Mouse (Mus musculus): ENCODE measurements around the gene Kcnj9. TPM values are rescaled to one million over a fixed set of nuclear protein-coding genes. Genes with fewer than 3 reads are reported as not detected.

The Kcnj9 gene
- polyA plus RNA-seq, 1 experiment from 2014 or later, result 7.8 TPM

- Histone ChIP-seq H3K4me2 (ENCODE audit: low read length) (no peak overlapping the region), H3K27ac (ENCODE audit: low read length) (no peak overlapping the region), H3K27me3 (ENCODE audit: control insufficient read depth, insufficient read depth, low read depth, low read length) (no peaks in the 10 kb centered on the region; the same call in 1 of the 2 replicates), H3K36me3 (ENCODE audit: control insufficient read depth, insufficient read depth, low read length) (no peaks in the 10 kb centered on the region), H3K9ac (ENCODE audit: low read depth, low read length) (no peak overlapping the region), H3K4me3 (ENCODE audit: low read depth, low read length) (no peak overlapping the region), H3K4me1 (ENCODE audit: control insufficient read depth, insufficient read depth, low read length) (peaks cover 17% of the 10 kb centered on the region), H3K9me3 (replicated peaks; ENCODE audit: control insufficient read depth, low read length, poor library complexity, severe bottlenecking) (no peaks in the 10 kb centered on the region)
- WGBS, result 88% methylated on average over 16 of the region's 16 CpGs
- ATAC-seq, result no peak
These were observed 1.7 kb downstream of the Kcnj9 start for GRCm38 (mm10) chr1:172327206-172328001.

- ATAC-seq, result no peak
- no peak overlapping the region for H3K27ac ChIP-seq (ENCODE audit: low read length)
These were observed 2.4 kb downstream of the Kcnj9 start for GRCm38 (mm10) chr1:172326684-172327083.

GRCm38 (mm10) chr1:172325680-172326535 lies 3.2 kb downstream of the Kcnj9 start:
- Histone ChIP-seq H3K27me3 (ENCODE audit: control insufficient read depth, insufficient read depth, low read depth, low read length) (no peaks in the 10 kb centered on the region; the same call in 1 of the 2 replicates), H3K36me3 (ENCODE audit: control insufficient read depth, insufficient read depth, low read length) (no peaks in the 10 kb centered on the region), H3K27ac (ENCODE audit: low read length) (no peak overlapping the region), H3K4me1 (ENCODE audit: control insufficient read depth, insufficient read depth, low read length) (peaks cover 17% of the 10 kb centered on the region), H3K9me3 (replicated peaks; ENCODE audit: control insufficient read depth, low read length, poor library complexity, severe bottlenecking) (no peaks in the 10 kb centered on the region), H3K4me3 (ENCODE audit: low read depth, low read length) (peak overlapping the region; percentile 37), H3K9ac (ENCODE audit: low read depth, low read length) (peak overlapping the region; percentile 45), H3K4me2 (ENCODE audit: low read length) (peak overlapping the region; percentile 53)
- peak; percentile 60 for ATAC-seq
- 20% methylated on average over 94 of the region's 94 CpGs for WGBS

More at GRCm38 (mm10) chr1:172326684-172327083, 2.4 kb downstream of the Kcnj9 start:
- no peaks in the 10 kb centered on the region for H3K9me3 ChIP-seq (replicated peaks; ENCODE audit: control insufficient read depth, low read length, poor library complexity, severe bottlenecking)
- H3K36me3 ChIP-seq (ENCODE audit: control insufficient read depth, insufficient read depth, low read length), result no peaks in the 10 kb centered on the region
- peak overlapping the region; percentile 37 for H3K4me3 ChIP-seq (ENCODE audit: low read depth, low read length)
- no peaks in the 10 kb centered on the region; the same call in 1 of the 2 replicates for H3K27me3 ChIP-seq (ENCODE audit: control insufficient read depth, insufficient read depth, low read depth, low read length)
- WGBS, result 61% methylated on average over 11 of the region's 11 CpGs
- no peak overlapping the region for H3K9ac ChIP-seq (ENCODE audit: low read depth, low read length)
- peaks cover 17% of the 10 kb centered on the region for H3K4me1 ChIP-seq (ENCODE audit: control insufficient read depth, insufficient read depth, low read length)
- H3K4me2 ChIP-seq (ENCODE audit: low read length), result peak overlapping the region; percentile 53

GRCm38 (mm10) chr1:172324725-172325124 lies 4.4 kb downstream of the Kcnj9 start:
- no peaks in the 10 kb centered on the region for H3K9me3 ChIP-seq (replicated peaks; ENCODE audit: control insufficient read depth, low read length, poor library complexity, severe bottlenecking)
- H3K9ac ChIP-seq (ENCODE audit: low read depth, low read length), result no peak overlapping the region
- H3K4me3 ChIP-seq (ENCODE audit: low read depth, low read length), result no peak overlapping the region
- no peak for ATAC-seq
- peaks cover 15% of the 10 kb centered on the region for H3K4me1 ChIP-seq (ENCODE audit: control insufficient read depth, insufficient read depth, low read length)
- no peaks in the 10 kb centered on the region; the same call in 1 of the 2 replicates for H3K27me3 ChIP-seq (ENCODE audit: control insufficient read depth, insufficient read depth, low read depth, low read length)
- no peaks in the 10 kb centered on the region for H3K36me3 ChIP-seq (ENCODE audit: control insufficient read depth, insufficient read depth, low read length)
- 9% methylated on average over 7 of the region's 7 CpGs for WGBS
- H3K4me2 ChIP-seq (ENCODE audit: low read length), result no peak overlapping the region
- no peak overlapping the region for H3K27ac ChIP-seq (ENCODE audit: low read length)

- no peaks in the 10 kb centered on the region for H3K9me3 ChIP-seq (replicated peaks; ENCODE audit: control insufficient read depth, low read length, poor library complexity, severe bottlenecking)
- H3K27me3 ChIP-seq (ENCODE audit: control insufficient read depth, insufficient read depth, low read depth, low read length), result no peaks in the 10 kb centered on the region; the same call in 1 of the 2 replicates
- ATAC-seq, result no peak
- H3K4me3 ChIP-seq (ENCODE audit: low read depth, low read length), result no peak overlapping the region
- no peaks in the 10 kb centered on the region for H3K36me3 ChIP-seq (ENCODE audit: control insufficient read depth, insufficient read depth, low read length)
- H3K4me2 ChIP-seq (ENCODE audit: low read length), result no peak overlapping the region
- H3K9ac ChIP-seq (ENCODE audit: low read depth, low read length), result no peak overlapping the region; the same call in 1 of the 2 replicates
- no peak overlapping the region for H3K27ac ChIP-seq (ENCODE audit: low read length)
- H3K4me1 ChIP-seq (ENCODE audit: control insufficient read depth, insufficient read depth, low read length), result peaks cover 9% of the 10 kb centered on the region; the same call in 1 of the 2 replicates
- WGBS, result 51% methylated on average over 6 of the region's 6 CpGs
These were observed 5.2 kb downstream of the Kcnj9 start for GRCm38 (mm10) chr1:172323801-172324359.

- H3K4me3 ChIP-seq (ENCODE audit: low read depth, low read length), result no peak overlapping the region
These were observed 5.8 kb downstream of the Kcnj9 start for GRCm38 (mm10) chr1:172323298-172323697.

GRCm38 (mm10) chr1:172322725-172323124 lies 6.4 kb downstream of the Kcnj9 start:
- Histone ChIP-seq H3K9me3 (replicated peaks; ENCODE audit: control insufficient read depth, low read length, poor library complexity, severe bottlenecking) (no peaks in the 10 kb centered on the region), H3K27ac (ENCODE audit: low read length) (no peak overlapping the region), H3K27me3 (ENCODE audit: control insufficient read depth, insufficient read depth, low read depth, low read length) (no peaks in the 10 kb centered on the region; the same call in 1 of the 2 replicates), H3K4me1 (ENCODE audit: control insufficient read depth, insufficient read depth, low read length) (no peaks in the 10 kb centered on the region; the same call in 1 of the 2 replicates), H3K4me2 (ENCODE audit: low read length) (no peak overlapping the region), H3K9ac (ENCODE audit: low read depth, low read length) (no peak overlapping the region), H3K4me3 (ENCODE audit: low read depth, low read length) (no peak overlapping the region), H3K36me3 (ENCODE audit: control insufficient read depth, insufficient read depth, low read length) (no peaks in the 10 kb centered on the region; the same call in 1 of the 2 replicates)
- 40% methylated on average over 13 of the region's 13 CpGs for WGBS
- ATAC-seq, result no peak

More at GRCm38 (mm10) chr1:172323298-172323697, 5.8 kb downstream of the Kcnj9 start:
- Histone ChIP-seq H3K27me3 (ENCODE audit: control insufficient read depth, insufficient read depth, low read depth, low read length) (no peaks in the 10 kb centered on the region; the same call in 1 of the 2 replicates), H3K27ac (ENCODE audit: low read length) (no peak overlapping the region), H3K4me1 (ENCODE audit: control insufficient read depth, insufficient read depth, low read length) (peaks cover 3% of the 10 kb centered on the region; the same call in 1 of the 2 replicates), H3K4me2 (ENCODE audit: low read length) (no peak overlapping the region), H3K9ac (ENCODE audit: low read depth, low read length) (no peak overlapping the region), H3K36me3 (ENCODE audit: control insufficient read depth, insufficient read depth, low read length) (no peaks in the 10 kb centered on the region), H3K9me3 (replicated peaks; ENCODE audit: control insufficient read depth, low read length, poor library complexity, severe bottlenecking) (no peaks in the 10 kb centered on the region)
- WGBS, result 21% methylated on average over 5 of the region's 5 CpGs
- no peak for ATAC-seq

- no peak overlapping the region for H3K4me2 ChIP-seq (ENCODE audit: low read length)
- no peak overlapping the region for H3K27ac ChIP-seq (ENCODE audit: low read length)
- H3K27me3 ChIP-seq (ENCODE audit: control insufficient read depth, insufficient read depth, low read depth, low read length), result no peaks in the 10 kb centered on the region
- ATAC-seq, result no peak
- H3K36me3 ChIP-seq (ENCODE audit: control insufficient read depth, insufficient read depth, low read length), result no peaks in the 10 kb centered on the region; the same call in 1 of the 2 replicates
- H3K4me1 ChIP-seq (ENCODE audit: control insufficient read depth, insufficient read depth, low read length), result peaks cover 4% of the 10 kb centered on the region; the same call in 1 of the 2 replicates
- no peak overlapping the region for H3K4me3 ChIP-seq (ENCODE audit: low read depth, low read length)
- no peak overlapping the region for H3K9ac ChIP-seq (ENCODE audit: low read depth, low read length)
- 23% methylated on average over 5 of the region's 5 CpGs for WGBS
- no peaks in the 10 kb centered on the region for H3K9me3 ChIP-seq (replicated peaks; ENCODE audit: control insufficient read depth, low read length, poor library complexity, severe bottlenecking)
These were observed 9.2 kb downstream of the Kcnj9 start for GRCm38 (mm10) chr1:172319921-172320411.

All from midbrain, embryonic 16.5 days (tissue).